Mouse (Mus musculus) urinary bladder, adult 2 months (tissue): ENCODE results near the gene Rpl9. TPM values are rescaled to one million over a fixed set of nuclear protein-coding genes. Genes with fewer than 3 reads are reported as not detected.

ENCODE experiments used
- DNase-seq: peaks from one replicate; pipeline ENCODE4 v3.0.0; 2022; ENCODE audit warnings: low spot score
- polyA plus RNA-seq: library from polyadenylated mRNA; depleted of rRNA; stranded (reverse); fragments of >200 nt; gene quantifications from 2 replicates; pipeline ENCODE4 v1.2.3, GENCODE M21; 2012; rRNA removed

Rpl9 gene
- polyA plus RNA-seq, result 1,417 and 1,614 TPM in 2 replicates

DNA sequence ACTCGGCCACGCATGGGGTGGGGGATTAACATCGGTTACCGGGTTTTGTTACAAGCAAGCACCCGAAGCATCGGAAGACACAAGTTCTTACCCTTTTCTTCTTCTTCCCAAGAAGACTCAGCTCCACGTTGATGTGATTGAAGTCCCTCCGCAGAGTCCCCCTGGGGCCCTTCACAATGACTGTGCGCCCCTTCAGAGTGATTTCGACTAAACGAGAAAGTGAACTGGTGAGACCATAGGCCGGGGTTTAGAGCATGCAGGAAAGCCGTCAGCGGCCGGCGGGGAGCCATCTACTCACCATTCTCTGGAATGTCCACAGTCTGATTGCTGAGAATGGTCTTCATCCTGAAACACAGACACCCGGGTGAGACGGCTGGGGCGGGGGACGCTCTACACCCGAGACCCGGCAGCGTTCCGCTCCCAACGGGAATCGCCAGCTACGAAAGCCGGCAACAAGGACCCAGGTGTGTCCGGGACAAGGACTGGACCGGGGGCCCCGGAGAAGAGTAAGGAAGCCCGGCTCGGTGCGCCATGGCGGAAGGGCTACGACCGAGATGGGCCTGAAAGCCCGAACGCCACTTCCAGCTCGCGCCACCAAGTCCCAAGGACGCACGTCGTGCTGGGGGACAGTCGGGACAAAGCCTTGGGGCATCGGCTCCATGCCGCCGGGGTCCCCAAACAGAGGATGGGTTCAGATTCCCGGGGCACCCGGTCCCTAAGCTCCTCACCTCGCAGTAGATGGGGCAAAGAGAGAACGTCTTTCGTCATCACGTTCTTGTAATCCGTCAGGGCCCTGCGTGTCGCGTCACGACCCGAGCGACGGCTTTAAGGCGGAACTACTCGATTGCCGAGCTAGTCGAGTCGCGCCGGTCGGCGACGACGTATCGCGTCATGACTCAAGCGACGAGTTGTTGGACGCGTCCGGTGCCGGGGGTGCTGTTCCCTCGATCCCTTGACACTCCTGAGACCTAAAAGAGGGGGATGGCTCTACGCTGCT, at the start of gene Rpl9, which contains the start of gene Lias:
Gene Rpl9, minus strand, starts transcription at position 797 of the 997 bp plus-strand sequence.
Gene Lias, plus strand, starts transcription at position 850 of the 997 bp plus-strand sequence.
- peak; percentile 98 for DNase-seq

GRCm38 (mm10) chr5:65438041-65438440, 46.8 kb upstream of the Rpl9 start:
- DNase-seq, result no peak

DNA sequence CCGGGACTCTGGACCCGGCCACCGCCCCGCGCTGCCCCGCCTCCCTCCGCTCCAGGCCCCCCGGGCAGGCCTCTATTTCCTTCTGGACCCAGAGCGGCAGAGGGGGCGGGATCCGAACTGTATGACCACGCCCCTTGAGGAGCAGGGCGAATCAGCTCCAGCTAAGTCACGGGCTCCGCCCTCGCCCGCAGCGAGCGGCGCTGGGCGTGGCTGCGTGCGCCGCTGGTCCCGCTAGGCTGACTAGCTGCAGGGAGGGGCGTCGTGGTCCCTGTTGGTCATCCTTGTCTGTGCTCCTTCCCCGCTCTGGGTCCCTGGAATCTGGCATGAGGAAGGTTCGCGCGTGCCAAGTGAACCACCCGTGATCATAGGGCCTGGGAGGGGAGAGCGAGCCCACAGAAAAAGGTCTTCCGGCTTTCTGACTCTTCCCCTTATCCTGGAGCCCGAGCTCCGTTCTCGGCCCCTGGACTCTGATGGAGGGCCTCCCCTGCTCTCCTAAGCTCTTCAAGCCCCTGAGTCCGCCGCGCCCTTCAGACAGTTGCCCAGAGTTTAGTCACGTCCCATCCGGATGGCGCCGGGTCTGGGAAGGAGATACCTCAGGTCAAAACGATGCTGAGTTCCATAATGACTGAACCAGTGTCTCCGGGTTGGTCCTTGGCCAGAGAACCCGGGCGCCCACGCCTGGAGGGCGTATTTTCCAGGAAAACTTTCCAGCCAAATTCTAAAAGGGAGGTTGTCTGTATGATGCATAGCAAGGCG, 44.7 kb upstream of the Rpl9 start, which contains the start of gene Ugdh:
Gene Ugdh, minus strand, starts transcription at position 144 of the 756 bp plus-strand sequence.
- DNase-seq, result peak; percentile 97

DNA sequence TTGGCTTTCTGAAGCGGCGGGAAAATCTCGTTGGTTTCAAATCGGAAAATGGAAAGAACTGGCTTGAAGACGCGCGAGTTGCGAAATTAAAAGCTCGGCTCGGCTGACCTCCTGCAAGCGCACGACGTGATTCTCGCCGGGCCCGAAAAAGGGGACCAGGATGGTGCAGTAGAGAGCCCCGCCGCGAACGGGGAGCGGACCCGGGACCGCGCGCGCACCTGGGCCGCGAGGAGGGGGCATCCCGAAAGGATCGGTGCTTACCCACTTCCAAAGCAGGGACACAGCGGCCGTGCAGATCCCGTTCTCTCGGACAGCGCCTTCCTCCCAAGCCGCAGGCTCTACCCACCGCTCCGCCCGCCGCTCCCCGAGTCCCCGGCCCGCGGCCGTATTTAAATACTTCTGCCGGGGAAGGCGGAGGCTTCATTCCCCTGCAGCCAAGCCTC, 44.1 kb upstream of the Rpl9 start:
- no peak for DNase-seq

DNA sequence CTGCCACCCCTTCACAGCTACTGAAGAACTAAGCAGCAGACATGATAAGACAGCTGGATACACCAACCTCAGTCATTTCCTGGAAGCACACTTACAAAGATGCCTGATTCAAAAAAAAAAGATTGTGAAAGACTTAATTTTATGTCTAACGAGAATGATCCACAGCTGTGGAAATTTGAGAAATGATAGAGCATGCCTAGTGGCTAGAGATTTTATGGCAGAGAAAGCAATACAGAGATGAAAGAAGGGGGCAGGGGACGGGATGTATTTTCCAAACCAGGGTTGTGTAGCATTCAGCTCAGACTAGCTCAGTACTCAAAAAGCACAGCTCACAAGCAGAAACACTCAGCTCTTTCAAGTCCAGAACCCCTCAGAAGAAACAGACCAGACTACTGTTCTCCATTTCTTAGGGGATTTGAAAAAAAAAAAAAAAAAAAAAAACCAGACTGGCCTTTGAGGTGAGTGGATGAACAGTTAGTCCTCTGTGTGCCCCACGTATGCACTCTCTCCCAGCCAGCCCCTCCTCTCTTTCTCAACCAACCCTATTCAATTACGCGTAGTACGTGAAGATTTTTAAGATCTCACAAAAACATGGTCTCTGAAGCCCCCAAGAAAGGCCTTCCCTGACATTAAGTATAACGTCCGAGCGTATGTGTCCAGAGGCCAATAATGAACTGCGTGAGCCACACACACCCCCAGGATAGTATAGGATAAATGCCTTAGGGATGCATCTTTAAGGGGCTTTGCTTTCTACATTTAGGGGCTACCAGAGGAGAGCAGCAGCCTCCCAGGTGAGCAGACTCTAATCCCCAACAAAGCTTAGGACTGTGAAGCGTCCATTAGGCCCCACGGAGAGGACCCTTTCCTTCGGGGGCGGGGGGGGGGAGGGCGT, 43.5 kb upstream of the Rpl9 start:
- no peak for DNase-seq

DNA sequence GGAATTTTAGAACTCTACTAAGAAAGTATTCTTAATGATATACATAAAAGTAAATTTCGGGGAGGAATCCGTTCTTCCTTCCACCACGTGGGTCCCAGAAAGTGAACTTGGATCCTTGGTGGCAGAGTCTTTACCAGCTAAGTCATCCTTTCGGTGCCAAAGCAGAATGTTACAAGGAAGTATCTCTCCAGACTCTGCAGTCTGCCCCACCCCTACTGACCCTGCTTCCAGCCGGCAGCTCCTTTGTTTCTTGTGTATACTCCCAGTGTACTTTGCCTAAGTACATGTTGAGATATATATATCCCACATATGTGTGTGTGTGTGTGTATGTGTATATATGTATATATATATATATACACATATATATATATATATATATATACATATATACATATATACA, 38.2 kb upstream of the Rpl9 start:
- no peak for DNase-seq

- DNase-seq, result no peak
These were observed 37.1 kb upstream of the Rpl9 start for GRCm38 (mm10) chr5:65428321-65428720.

GRCm38 (mm10) chr5:65425251-65425650, 34.0 kb upstream of the Rpl9 start:
- DNase-seq, result no peak

DNA sequence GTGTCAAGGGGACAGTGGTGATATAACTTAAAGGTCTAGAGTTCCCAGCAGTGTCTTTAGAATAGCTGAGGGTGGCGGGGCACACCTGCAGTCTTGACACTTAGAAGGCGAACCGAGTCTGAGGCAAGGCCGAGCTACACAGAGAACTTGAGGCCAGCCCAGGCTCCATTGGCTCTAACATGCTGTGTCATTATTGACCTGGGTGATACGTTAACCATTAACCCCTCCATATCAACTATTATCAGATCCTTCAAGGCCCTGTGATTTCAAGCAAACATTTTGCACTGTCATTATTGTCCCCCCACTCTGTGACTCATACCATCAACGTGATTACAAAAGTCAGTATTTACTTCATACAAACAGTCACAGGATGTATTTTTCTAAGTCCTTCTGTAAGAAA, 33.0 kb upstream of the Rpl9 start:
- DNase-seq, result no peak

- no peak for DNase-seq
These were observed 31.6 kb upstream of the Rpl9 start for GRCm38 (mm10) chr5:65422803-65423202.

- no peak for DNase-seq
These were observed 29.6 kb upstream of the Rpl9 start for GRCm38 (mm10) chr5:65420822-65421221.

- no peak for DNase-seq
These were observed 27.9 kb upstream of the Rpl9 start for GRCm38 (mm10) chr5:65419136-65419535.

DNA sequence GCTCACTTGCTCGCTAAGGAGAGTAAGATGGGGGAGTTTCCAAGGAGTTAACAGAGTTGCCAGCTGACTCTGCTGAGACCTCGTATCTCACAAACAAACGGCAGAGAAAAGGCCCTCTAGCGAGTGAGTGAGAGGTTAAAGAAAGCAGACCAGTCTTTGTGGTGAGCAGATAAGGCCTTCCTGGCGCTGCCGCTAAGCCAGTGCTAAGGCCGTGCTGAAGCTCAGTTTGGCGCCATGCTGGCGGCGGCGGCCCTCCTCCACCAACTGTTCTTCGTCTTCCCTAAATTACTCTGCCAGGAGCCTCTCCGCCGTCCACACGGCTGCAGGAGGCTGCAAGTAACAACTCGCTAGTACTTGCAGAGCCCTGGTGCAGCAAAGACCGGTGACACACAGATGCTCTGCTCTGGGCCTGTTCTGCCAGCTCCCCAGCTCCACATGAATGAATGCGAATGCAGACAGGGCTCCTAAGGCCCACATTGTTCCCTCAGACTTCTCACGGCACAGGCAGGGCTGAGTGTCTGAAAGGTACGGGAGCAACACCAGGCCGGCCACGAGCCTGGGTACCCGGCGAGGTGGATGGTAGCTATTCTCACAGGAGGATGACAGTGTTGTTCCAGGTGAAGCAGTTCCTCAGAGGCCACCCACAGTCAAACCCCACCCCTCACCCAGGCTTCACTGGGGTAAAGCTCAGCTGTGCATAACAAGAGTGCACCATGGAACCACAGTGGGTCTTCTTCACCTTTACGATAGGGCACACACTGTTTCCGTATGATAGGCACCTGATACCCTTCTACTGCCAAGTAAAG, 24.6 kb upstream of the Rpl9 start:
- DNase-seq, result peak; percentile 46

DNA sequence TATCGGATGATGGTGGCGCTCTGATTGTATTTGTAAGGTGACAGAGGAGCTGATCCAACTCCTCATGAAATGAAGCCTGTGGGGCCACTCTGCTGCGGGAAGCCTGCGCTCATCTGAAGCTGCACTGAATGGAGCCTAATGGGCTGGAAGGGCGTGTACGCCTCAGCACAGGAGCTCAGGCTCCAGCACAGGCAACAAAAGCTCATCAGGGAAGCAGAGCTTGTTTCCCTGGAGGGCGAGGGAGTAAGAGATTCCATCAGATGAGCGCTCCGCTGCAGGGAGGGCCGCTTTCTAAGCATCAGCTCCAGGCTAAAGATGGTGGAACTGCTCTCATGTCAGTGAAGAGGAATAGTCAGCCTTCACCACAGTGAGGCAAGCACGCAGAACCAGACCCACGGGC, 16.7 kb upstream of the Rpl9 start:
- DNase-seq, result no peak

DNA sequence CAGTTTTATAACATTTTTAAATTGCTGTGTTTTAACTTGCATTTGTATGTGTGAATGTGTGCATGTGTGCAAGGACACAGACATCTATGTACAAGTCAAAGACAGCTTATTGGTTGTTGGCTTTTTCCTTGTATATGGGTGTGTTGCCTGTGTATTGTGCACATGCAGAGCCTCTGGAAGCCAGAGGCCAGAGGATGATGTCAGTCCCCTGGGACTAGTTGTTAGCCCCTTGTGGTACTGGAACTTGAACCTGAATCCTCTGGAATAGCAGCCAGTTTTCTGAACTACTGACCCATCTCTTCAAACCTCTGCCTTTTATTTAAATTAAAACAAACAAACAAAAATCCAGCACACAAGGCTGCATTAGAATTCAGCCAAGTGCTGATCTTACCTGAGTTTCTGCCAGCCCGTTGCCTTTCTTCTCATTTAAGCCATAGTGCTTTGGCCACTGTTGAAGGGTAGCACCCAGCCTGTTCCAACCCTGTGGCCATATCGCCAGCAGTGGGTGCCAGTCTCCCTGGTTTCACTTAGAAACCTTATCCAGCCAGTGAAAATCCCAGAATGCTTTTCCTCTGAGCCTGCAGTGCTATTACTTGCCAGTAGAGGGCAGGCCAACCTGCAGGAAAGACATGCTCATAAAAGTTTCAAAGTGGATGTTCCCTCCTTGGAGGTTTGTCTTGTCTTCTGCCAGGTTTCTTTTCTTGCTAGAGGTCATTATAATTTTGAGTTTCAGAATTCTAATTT, 10.2 kb upstream of the Rpl9 start:
- DNase-seq, result peak; percentile 56

GRCm38 (mm10) chr5:65394425-65394824, 3.2 kb upstream of the Rpl9 start:
- no peak for DNase-seq

GRCm38 (mm10) chr5:65391753-65392152, 509 bp upstream of the Rpl9 start:
- no peak for DNase-seq

DNA sequence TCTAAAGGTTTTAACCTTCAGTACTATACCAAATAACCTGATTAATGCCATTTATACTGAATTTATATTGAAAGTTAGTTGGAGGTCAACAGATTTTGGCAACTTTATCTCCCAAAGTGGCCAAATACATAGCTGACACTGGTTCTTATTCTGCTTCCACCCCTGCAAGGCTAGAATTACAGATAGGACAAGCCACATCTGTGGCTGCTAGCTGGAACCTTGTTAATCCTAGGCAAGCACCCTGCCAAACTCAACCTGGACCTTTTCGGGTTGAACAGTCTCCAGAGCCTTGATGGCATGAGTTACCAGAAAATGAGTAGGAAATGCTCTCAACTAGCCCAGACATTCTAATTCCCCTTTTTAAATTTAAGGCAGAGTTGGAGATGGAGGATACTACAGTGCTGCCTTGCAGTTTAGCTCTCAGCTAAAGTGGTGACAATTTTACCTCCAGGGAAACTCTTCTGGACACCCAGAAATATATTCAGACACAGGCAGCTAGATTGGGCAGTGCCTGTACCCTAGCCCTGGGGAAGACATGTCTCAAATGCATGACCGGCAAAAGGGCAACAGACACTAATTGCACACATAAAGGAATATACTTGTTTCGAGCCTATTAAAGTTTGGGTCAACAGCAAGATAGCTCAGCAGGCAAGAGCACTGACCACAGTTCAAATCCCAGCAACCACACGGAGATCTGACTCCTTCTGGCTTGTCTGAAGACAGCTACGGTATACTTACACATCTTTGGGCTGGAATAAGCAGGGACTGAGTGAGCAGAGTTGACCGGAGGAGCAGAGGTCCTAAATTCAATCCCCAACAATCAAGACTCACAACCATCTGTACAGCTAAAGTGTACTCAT, 4.0 kb downstream of the Rpl9 start:
- no peak for DNase-seq

DNA sequence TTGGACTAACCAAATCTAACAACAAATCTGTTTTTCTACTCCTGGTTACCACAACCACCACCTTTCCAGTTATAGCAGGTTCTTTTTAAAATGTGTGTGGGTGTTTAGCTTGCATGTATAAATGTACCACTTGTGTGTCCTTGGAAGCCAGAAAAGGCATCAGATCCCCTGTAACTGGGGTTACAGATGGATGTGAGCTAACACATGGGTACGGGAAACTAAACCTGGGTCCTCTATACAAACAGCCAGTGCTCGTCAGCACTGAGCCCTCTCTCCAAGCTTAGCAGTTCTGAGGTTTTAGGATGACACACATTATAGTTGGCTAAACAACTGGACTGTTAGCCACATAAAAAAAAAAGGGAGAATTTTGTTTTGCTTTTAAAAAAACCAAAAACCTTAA, 5.5 kb downstream of the Rpl9 start:
- no peak for DNase-seq
